Mouse (Mus musculus) adrenal gland, postnatal 10 days (tissue): ENCODE measurements around the gene Psmd7. TPM values are rescaled to one million over a fixed set of nuclear protein-coding genes. Genes with fewer than 3 reads are reported as not detected.
"Not testable (repeated sequence)": the region's sequence is repeated elsewhere in the genome, so short reads cannot be mapped to it uniquely, and the experiment has no call there.

ENCODE experiments used
- DNase-seq: peaks from one replicate; pipeline ENCODE4 v3.0.0; 2021; ENCODE audit warnings: mixed read lengths
- long read RNA-seq, 2 experiments: library from polyadenylated mRNA; stranded (forward); transcript quantifications; one replicate each; pipeline ENCODE4 v2.0.0; 2021
- total RNA-seq, 2 experiments: library from RNA; stranded (reverse); gene quantifications; 2 replicates each; pipeline ENCODE4 v1.2.3; 2021

Psmd7 gene
- 10 to 100 TPM; 83.7 to 86.5 TPM for total RNA-seq
- long read RNA-seq, experiment 1, transcript Psmd7-201 (7 exons, 1,581 nt), result major isoform, 237 of 248 reads
- long read RNA-seq, experiment 1, partial matches to known transcripts, result 6 of 248 reads
- long read RNA-seq, experiment 1, other reads (novel, unspliced or antisense), result 3 of 248 reads
- long read RNA-seq, experiment 2, transcript Psmd7-201 (7 exons, 1,581 nt), result major isoform, 114 of 121 reads
- long read RNA-seq, experiment 2, partial matches to known transcripts, result 3 of 121 reads
- long read RNA-seq, experiment 2, other reads (novel, unspliced or antisense), result 4 of 121 reads

GRCm38 (mm10) chr8:107587995-107588780, at the start of gene Psmd7:
Psmd7 (minus strand) TSS chr8:107588464.
- DNase-seq, result peak; percentile 97

GRCm38 (mm10) chr8:107633734-107634133, 45.5 kb upstream of the Psmd7 start:
- DNase-seq, result no peak

DNA sequence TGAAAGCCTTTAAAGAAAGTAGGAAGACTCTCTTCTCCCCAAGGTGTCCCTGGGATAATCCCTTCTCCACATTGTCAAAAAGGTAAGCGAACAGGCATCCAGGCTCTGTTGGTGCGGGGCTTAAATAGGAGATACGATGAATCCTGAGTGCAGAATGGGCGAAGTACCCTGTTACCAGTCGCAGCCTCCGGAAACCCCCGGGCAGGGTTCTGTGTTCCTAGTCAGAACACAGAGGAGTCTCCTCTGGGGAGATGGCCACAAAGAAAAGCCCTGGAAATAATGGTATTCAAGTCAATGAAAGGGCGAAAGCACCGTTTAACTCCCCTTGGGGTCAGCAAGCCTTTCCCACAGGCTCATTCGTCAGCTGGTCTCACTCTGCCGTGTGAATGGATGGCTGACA, 41.4 kb upstream of the Psmd7 start:
- no peak for DNase-seq

- peak; percentile 9 for DNase-seq
Observed at GRCm38 (mm10) chr8:107628501-107629149, 40.4 kb upstream of the Psmd7 start.

- DNase-seq, result no peak
Observed at GRCm38 (mm10) chr8:107627881-107628280, 39.6 kb upstream of the Psmd7 start.

DNA sequence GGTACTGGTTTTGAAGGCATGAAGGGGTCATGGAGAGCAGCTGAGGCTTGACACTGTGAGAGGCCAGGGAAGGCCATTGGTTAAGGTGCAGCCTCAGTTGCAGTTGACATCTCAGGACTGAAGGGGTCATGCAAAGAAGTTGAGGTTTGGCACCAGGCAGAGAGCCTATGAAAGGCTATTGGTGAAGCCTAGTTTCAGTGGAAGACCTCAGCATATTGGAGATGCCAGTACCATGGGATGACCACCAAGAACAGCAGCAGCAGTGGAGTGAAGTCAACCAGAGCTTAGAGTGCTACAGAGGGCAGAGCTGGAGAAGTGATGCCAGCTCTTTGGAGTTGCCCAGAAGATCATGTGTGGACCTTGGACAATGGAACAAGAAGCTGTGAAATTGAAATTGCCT, 36.0 kb upstream of the Psmd7 start:
- not testable (repeated sequence) for DNase-seq

DNA sequence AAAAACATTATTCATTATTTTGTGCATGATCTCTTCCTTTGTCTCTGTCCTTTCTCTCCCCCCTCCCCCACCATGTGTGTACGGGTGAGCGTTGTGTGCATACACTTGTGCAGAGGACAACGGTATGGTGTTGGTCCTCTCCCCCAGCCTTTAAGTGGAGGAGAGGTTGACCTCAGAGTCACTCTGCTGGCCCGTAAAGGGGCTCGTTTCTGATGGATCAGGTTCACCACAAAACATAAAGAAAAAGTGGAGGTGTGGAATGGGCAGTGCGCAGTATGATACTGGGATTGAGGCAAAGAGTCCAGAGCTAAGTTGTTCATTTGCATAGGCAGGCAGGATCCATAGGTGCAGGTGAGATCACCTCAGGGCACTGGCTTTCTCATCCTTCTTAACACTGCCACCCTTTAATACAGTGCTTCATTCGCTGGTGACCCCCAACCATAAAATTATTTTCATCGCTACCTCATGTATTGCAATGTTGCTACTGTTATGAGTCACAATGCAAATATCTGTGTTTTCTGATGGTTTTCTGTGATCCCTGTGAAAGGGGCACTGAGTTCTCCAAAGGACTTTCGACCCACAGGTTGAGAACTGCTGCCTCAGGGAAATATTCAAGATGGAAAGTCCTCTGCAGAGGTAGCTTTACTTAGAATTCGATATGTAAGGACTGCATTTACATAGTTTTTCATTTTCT, 33.8 kb upstream of the Psmd7 start:
- DNase-seq, result no peak

GRCm38 (mm10) chr8:107621136-107621535, 32.9 kb upstream of the Psmd7 start:
- DNase-seq, result peak; percentile 13

DNA sequence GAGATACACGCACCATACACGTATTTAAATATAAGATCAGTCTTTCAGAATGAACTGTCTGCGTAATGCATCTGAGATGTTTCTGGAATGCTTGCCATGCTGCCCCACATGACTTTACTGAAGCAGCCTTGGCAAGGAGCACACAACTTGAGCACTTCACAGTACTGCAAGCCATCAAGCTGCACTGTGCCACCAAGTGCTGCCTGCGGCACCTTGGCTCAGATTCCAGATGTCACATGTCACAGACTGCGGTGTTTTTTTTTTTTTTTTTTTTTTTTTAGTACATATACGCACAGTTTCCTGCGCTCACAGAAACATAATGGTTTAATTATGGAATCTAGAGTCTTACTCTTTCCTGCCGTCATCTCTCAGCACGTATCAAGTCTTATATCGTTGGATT, 30.2 kb upstream of the Psmd7 start:
- DNase-seq, result no peak

DNA sequence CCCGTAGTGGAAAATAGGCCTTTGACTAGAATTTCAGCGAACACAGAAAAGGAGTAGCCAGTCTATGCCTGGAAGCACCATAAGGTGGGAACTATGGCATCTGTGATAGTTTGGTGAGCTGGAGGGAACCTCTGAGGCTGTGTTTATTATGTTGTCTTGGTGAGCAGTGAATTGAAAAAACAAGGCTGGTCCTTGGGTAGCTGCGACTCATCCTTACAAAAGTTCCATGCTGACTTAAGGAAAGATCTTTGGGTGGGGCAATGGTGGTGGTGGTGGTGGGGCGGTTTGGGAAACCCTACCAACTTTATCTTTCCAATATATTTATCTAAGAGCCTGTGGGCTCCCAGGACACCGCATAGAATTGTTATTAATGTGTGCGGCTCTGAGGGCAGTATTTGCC, 25.1 kb upstream of the Psmd7 start:
- no peak for DNase-seq

GRCm38 (mm10) chr8:107610845-107611244, 22.6 kb upstream of the Psmd7 start:
- no peak for DNase-seq

GRCm38 (mm10) chr8:107608751-107609150, 20.5 kb upstream of the Psmd7 start:
- no peak for DNase-seq

GRCm38 (mm10) chr8:107603026-107603425, 14.8 kb upstream of the Psmd7 start:
- DNase-seq, result peak; percentile 84

DNA sequence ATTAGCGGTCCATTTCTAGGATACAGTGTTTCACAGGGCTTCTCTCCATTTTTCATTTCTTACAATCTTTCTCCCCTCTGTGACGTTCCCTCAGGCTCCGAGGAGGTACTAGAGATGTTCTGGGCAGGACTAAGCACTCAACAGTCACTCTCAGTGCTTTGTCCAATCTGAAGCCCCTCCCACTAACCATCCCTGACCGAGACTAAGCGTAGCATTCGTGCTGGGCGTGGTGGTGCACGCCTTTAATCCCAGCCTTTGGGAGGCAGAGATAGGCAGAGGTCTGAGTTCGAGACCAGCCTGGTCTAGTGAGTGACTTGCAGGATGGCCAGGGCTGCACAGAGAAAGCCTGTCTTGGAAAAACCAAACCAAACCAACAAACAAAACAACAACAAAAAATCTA, 11.4 kb upstream of the Psmd7 start:
- no peak for DNase-seq

GRCm38 (mm10) chr8:107597731-107598130, 9.5 kb upstream of the Psmd7 start:
- no peak for DNase-seq

GRCm38 (mm10) chr8:107594817-107595216, 6.6 kb upstream of the Psmd7 start:
- no peak for DNase-seq

DNA sequence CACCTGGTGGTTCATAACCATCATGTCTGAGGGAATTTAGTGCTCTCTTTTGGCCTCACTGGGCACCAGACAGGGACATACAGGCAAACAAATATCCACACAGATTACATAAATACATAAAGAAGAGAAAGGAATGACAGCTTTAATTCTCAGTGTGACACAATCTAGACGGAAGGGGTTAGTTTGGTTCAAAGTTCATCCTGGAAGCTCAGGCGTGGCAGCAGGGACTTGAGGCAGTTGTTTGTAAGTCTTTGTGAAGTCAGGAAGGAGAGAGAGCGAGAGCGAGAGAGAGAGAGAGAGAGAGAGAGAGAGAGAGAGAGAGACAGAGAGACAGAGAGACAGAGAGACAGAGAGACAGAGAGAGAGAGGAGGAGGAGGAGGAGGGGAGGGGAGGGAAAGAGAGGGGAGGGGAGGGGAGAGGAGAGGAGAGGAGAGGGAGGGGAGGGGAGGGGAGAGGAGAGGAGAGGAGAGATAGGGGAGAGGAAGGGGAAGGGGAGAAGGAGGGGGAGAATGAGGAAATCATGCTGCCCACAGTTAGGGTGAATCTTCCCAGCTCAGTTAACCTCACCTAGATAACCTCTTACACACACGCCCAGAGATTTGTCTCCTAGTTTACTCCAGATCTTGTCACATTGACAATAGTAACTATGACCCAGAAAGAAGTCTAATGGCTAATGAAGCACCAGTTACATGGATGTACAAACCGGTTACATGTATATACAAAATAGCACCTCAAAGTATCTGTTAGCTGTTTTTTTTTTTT, 5.9 kb upstream of the Psmd7 start:
- DNase-seq, result no peak

DNA sequence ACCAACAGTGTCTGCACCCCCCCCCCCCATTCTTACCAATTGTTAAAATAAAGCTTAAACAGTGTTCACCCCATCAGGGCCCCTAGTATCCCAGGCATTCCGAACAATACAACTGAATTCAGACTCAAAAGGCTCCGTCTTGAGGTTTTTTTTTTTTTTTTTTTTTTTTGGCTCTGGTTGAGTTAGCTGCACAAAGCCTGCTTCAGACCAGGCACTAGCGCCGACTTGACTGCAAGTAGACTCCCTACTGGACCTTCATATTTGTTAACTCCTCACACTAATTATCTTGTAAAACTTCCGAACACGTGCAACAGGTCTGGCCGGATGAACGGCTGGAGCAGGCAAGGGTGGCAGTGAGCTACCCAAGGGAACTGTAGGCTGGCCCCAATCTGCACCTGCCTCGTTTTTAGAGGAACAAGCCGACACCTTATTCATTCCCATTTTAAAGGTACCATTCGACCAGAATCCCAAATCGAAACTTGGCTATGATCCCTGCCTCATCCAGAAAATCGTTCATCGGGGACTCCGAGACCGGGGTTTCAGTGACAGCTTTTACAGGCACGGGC, 752 bp downstream of the Psmd7 start:
- DNase-seq, result no peak

DNA sequence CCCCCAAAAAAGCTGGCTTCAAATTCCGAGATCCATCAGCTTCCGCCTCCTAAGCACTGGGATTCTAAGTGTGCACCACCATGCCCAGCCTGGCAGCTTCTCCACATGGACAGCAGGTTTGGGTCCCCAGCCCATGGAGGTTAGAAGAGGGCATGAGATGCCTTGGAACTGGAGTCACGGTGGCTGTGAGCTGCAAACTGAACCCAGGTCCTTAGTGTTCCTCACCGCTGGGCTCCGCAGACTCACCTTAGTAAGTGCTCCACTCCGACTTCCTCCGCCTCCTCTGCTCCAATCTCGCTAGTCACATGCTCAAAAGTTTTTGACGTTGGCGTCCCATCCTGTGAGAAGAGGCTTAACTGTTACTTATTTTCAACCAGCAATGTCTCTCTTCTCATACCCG, 6.1 kb downstream of the Psmd7 start:
- DNase-seq, result no peak

- no peak for DNase-seq
Observed at GRCm38 (mm10) chr8:107581536-107581935, 6.7 kb downstream of the Psmd7 start.

DNA sequence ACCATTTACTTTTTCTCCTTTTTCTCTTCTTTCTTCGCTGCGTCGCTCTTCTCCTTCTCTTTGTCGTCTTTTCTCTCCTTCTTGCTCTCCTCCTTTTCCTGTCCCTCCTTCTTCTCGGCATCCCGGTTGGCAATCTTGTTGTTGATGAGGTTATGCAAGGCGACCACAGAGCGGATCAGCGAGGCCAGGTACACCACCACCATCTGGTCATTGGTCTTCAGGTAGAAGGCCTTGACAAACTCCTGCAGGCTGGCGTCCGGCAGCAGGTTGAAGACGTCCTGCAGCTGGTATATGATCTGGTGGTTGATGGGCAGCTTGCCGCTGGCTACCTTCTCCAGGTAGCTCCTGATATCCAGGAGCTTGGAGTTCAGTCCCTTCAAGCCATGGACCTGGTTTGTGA, 7.4 kb downstream of the Psmd7 start:
- no peak for DNase-seq

DNA sequence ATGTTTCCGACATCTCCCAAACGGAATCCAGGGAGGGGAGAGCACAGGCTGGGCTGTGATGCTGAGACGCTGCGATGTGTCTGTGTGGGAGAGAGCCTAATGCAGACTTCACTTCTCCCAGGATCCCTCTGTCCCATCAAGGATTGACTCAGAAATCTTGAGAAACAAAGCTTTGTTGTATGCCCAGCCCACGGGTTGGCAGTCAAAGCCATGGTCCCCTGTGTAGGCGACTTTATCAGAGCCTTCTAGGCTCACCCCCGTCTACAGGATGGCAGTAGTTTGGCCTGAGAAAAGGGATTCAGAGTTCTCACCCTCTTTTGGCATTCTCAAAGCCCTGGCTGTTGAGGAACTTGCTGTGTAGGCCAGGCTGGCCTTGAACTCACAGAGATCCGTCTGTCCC, 9.7 kb downstream of the Psmd7 start:
- DNase-seq, result no peak
